Mouse (Mus musculus): Measurements from ENCODE around the gene Gm28042.

The Gm28042 gene

GRCm38 (mm10) chr2:120026984-120027949, at the start of gene Gm28042, which contains the start of gene Jmjd7:
TSS of gene Gm28042 (plus strand) at chr2:120027493.
TSS of gene Jmjd7 (plus strand) at chr2:120027483.
- peak; percentile 75 to 85 for DNase-seq (ENCODE audit: low spot score in 2 of 2)

DNA sequence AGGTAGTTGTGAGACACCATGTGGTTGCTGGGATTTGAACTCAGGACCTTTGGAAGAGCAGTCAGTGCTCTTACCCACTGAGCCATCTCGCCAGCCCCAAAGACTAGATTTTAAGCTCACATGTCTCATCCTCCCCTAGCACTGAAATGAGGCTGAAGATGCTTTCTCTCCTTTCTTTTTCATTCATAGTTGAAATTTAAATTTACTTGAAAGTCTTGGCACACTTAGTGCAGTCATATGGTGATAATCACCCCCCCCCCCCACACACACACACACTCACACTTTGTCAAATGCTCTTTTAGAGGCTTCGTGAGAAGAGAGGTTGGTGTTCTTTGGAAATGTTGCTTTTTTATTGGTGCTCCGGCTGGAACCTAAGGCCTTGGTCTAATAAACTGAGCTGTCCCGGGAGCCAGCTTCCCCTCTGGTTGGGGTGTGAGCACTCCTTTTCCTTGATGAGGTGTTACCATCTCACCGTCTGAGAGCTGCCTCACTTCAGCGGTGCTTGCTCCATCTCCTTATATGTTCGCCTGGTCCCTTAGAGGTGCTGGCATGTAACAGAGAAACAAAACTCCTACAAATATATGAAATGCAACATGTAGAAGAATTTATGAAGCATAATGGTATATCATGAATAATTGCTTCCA, 46.8 kb upstream of the Gm28042 start:
- DNase-seq (ENCODE audit: low spot score in 2 of 2): no peak

GRCm38 (mm10) chr2:119981631-119982030, 45.7 kb upstream of the Gm28042 start:
- DNase-seq (ENCODE audit: low spot score in 2 of 2): no peak

- DNase-seq (ENCODE audit: low spot score in 2 of 2): no peak
Measured at GRCm38 (mm10) chr2:119985871-119986270, 41.4 kb upstream of the Gm28042 start.

- no peak for DNase-seq (ENCODE audit: low spot score in 2 of 2)
Measured at GRCm38 (mm10) chr2:119986369-119986768, 40.9 kb upstream of the Gm28042 start.

GRCm38 (mm10) chr2:119987441-119987840, 39.9 kb upstream of the Gm28042 start:
- no peak for DNase-seq (ENCODE audit: low spot score in 2 of 2)

DNA sequence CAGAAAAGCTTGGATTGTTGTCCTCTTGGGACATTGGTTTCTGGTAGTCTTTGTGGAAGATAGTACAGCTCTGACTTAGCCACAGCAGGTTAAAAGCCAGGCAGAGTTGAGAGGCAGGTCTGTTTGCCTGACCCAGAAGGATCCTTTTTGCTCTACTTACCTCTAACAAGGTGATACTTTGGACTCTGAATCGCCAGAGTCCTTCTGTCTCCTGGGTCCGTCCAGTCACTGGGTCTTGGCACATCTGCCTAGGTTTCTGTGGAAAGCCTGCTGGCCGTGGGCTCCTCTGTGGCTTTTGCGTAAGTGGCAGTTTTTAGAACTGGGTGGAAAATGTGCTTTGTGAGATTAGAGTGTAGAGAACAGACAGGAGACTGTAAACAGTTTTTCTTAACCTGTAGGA, 38.3 kb upstream of the Gm28042 start:
- DNase-seq (ENCODE audit: low spot score in 2 of 2): no peak

DNA sequence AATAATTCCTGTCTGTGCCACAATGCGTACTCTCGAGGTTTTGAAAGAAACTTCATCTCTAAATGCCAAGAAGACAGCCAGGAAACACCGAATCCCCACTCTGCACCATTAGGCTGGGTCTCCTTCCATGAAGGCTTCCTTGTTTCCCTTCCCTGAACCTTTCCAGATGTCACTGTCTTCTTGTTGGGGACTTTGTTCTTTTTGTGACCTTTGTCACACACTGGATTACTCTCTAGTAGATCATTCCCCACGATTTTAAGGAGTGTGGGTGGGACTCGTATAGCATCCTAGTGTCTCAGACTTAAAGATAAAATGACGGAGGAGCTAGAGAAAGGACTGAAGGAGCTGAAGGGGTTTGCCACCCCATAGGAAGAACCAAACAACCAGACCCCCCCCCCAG, 36.4 kb upstream of the Gm28042 start:
- no peak for DNase-seq (ENCODE audit: low spot score in 2 of 2)

GRCm38 (mm10) chr2:119992349-119992748, 34.9 kb upstream of the Gm28042 start:
- DNase-seq (ENCODE audit: low spot score in 2 of 2): no peak

DNA sequence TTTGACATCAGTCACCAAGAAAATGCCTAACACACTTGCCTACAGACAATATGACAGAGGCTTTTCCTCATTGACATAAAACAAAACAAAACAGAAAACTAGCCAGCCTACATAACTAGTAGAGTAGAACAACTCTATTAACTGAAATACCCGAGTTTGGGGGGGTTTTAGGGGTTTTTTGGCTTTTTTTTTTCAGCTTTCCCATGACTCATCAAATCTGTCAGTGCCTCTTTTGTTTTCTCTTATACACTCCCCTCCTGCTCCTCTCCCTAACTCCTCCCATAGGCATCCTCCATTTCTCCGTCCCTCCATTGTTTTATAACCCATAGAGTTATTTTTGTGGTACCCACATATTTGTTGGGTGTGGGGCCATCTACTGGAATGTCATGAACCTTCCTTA, 33.8 kb upstream of the Gm28042 start:
- DNase-seq (ENCODE audit: low spot score in 2 of 2): no peak

GRCm38 (mm10) chr2:119994839-119995238, 32.5 kb upstream of the Gm28042 start:
- no peak for DNase-seq (ENCODE audit: low spot score in 2 of 2)

- DNase-seq (ENCODE audit: low spot score in 2 of 2): no peak
Measured at GRCm38 (mm10) chr2:119995391-119996281, 31.7 kb upstream of the Gm28042 start.

- DNase-seq (ENCODE audit: low spot score in 2 of 2): no peak
Measured at GRCm38 (mm10) chr2:119997354-119997753, 29.9 kb upstream of the Gm28042 start.

DNA sequence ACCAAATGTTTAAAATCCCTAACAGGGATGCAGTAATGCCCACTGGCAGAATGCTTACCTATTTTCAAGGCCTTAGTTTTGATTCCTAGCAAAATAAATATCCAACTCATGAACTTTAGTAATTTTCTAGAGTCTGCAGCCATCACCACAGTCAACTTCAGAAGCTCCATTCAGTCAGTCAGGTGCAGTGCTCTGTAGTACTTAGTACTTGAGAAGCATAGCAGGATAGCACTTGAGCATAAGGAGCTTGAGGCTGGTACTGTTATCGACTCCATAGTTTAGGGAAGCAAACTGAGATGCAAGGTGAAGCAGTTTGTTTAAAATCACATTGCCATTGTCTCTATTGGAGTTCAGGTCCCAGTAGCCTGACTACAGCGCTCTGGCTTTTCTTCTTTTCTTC, 27.6 kb upstream of the Gm28042 start:
- no peak for DNase-seq (ENCODE audit: low spot score in 2 of 2)

GRCm38 (mm10) chr2:120000882-120001584, 26.3 kb upstream of the Gm28042 start:
- no peak for DNase-seq (ENCODE audit: low spot score in 2 of 2)

- no peak for DNase-seq (ENCODE audit: low spot score in 2 of 2)
Measured at GRCm38 (mm10) chr2:120001956-120002355, 25.3 kb upstream of the Gm28042 start.

GRCm38 (mm10) chr2:120003970-120004369, 23.3 kb upstream of the Gm28042 start:
- no peak for DNase-seq (ENCODE audit: low spot score in 2 of 2)

- DNase-seq (ENCODE audit: low spot score in 2 of 2): no peak
Measured at GRCm38 (mm10) chr2:120006696-120007095, 20.6 kb upstream of the Gm28042 start.

- no peak for DNase-seq (ENCODE audit: low spot score in 2 of 2)
Measured at GRCm38 (mm10) chr2:120007680-120008210, 19.5 kb upstream of the Gm28042 start.

DNA sequence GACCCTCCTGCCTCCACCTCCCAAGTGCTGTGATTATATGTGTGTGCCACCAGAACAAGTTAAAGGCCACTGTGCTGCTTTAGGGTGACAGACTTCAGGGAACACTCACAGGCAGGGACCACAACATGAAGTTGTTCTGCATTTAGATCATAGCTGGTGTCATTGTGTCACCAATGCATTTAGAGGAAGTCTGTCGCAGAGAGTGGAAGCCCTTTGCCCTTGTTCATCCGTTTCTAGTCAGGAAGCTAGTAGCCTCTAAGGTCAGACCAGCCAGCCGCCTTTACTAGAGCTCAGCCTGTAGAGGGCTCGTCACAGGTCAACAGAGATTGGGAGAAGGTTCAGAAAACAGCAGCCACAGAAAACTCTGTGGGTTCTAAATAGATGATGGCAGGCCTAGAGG, 18.6 kb upstream of the Gm28042 start:
- no peak for DNase-seq (ENCODE audit: low spot score in 2 of 2)

All from frontal cortex, postnatal 14 days (tissue).